Comparison of ENCODE assay signal across 16 mouse cellular contexts in genomic region chr1:184720162-184721025, GRCm38 (mm10). TPM values are rescaled to one million over a fixed set of nuclear protein-coding genes. Genes with fewer than 3 reads are reported as not detected.
DNase-seq lines count a peak whose midpoint lies in the region; ATAC-seq and TF ChIP-seq lines count a peak whose summit lies in the region.
"Had no signal": no experiment of that assay in that cellular context is flagged by ENCODE, and none has a peak within 500 bp of the region (broad histone marks: within the 10 kb centered on the region; RNA-seq: fewer than 3 reads in every experiment).

No protein-coding gene starts in this region.

- no peak for ATAC-seq in liver, embryonic 11.5 days (replicated peaks; ENCODE audit: low FRiP score)
- no peak for ATAC-seq in monocyte, adult 5-6 weeks (replicated peaks; ENCODE audit: insufficient number of reproducible peaks, low FRiP score, low TSS enrichment, poor library complexity, severe bottlenecking)
- ATAC-seq: Patski had no signal

- H3K9me3 ChIP-seq in liver, embryonic 11.5 days (ENCODE audit: control insufficient read depth, low read length) = no peaks in the 10 kb centered on the region
- H3K9me3 ChIP-seq: embryonic facial prominence, embryonic 13.5 days; hindbrain, embryonic 15.5 days had no signal

- intact Hi-C loops in gastrocnemius, adult 2 months (cut with DNase I) = no loop called here

- TF ChIP-seq CTCF in gastrocnemius, adult 2 months (IDR thresholded peaks at IDR 0.05) = no peak

- H3K4me2 ChIP-seq in liver, embryonic 11.5 days = peak overlapping the region; percentile 8; the same call in 1 of the 2 replicates
- H3K4me2 ChIP-seq: embryonic facial prominence, embryonic 13.5 days; hindbrain, embryonic 15.5 days had no signal

- H3K4me3 ChIP-seq in gastrocnemius, adult 2 months = peak overlapping the region; percentile 9; the same call in 1 of the 2 replicates
- no peak overlapping the region for H3K4me3 ChIP-seq in liver, embryonic 11.5 days (ENCODE audit: low read depth, low read length)
- H3K4me3 ChIP-seq: embryonic facial prominence, embryonic 13.5 days; hindbrain, embryonic 15.5 days had no signal

- no peak overlapping the region for H3K9ac ChIP-seq in liver, embryonic 11.5 days (ENCODE audit: low read depth, low read length)
- H3K9ac ChIP-seq: embryonic facial prominence, embryonic 13.5 days; hindbrain, embryonic 15.5 days; liver, embryonic 14.5 days had no signal

- H3K27me3 ChIP-seq in liver, embryonic 11.5 days (replicated peaks; ENCODE audit: control insufficient read depth, insufficient read depth, low read length) = peaks cover 100% of the 10 kb centered on the region

- H3K4me1 ChIP-seq in liver, embryonic 11.5 days (replicated peaks; ENCODE audit: control insufficient read depth, insufficient read depth, low read length) = peaks cover 4% of the 10 kb centered on the region; the same call in 1 of the 2 replicates
- H3K4me1 ChIP-seq: hindbrain, embryonic 15.5 days had no signal

- 3% methylated on average over 26 of the region's 26 CpGs for WGBS in liver, embryonic 11.5 days

- H3K36me3 ChIP-seq in liver, embryonic 11.5 days (ENCODE audit: control insufficient read depth, insufficient read depth, low read length) = no peaks in the 10 kb centered on the region
- H3K36me3 ChIP-seq: embryonic facial prominence, embryonic 13.5 days; hindbrain, embryonic 15.5 days had no signal

- H3K27ac ChIP-seq in gastrocnemius, adult 2 months = no peak overlapping the region
- H3K27ac ChIP-seq in liver, embryonic 11.5 days (ENCODE audit: low read depth, low read length) = no peak overlapping the region
- H3K27ac ChIP-seq: embryonic facial prominence, embryonic 13.5 days; hindbrain, embryonic 15.5 days; kidney, postnatal 0 days; liver, embryonic 14.5 days had no signal

- DNase-seq in gastrocnemius, adult 2 months = no peak
- DNase-seq in gastrocnemius, postnatal 10 days = no peak
- DNase-seq in liver, embryonic 11.5 days (ENCODE audit: low spot score) = no peak
- DNase-seq in liver = no peak
- peak; percentile 30 for DNase-seq in retina, embryonic 14.5 days (ENCODE audit: low spot score)
- no peak for DNase-seq in retina, postnatal 1 day
- no peak for DNase-seq in cerebellum, postnatal 4 days (ENCODE audit: low spot score in 2 of 2)
- DNase-seq: adrenal gland, postnatal 36 days; cerebellum, adult 9-11 months; thymus, postnatal 4 days had no signal

RNA-seq across cellular contexts. Expression of gene Hlx, which starts 12.0 kb away (rescaled TPM):
- 10 to 100 TPM in 1 of 2 experiments, 1 to 10 TPM in 1; 6.9 to 10.9 TPM for total RNA-seq in gastrocnemius, adult 2 months (2021)
- total RNA-seq in gastrocnemius, postnatal 10 days (2021) = 10 to 100 TPM; 26.8 to 27.5 TPM
- 42.3 and 46.9 TPM in 2 replicates for polyA plus RNA-seq in liver, embryonic 11.5 days (2014; fragmentation: Nextera tagmentation; extraction: Ambion mirVana)
- 5.3 to 9.2 TPM (median 5.4 TPM) in 3 replicates for total RNA-seq in monocyte, adult 5-6 weeks (2017)
